Mouse (Mus musculus) kidney, embryonic 15.5 days (tissue): ENCODE measurements around the gene Uaca. TPM values are rescaled to one million over a fixed set of nuclear protein-coding genes. Genes with fewer than 3 reads are reported as not detected.

ENCODE experiments used
- ATAC-seq: fragments of 200-750 bp; cut with Nextera tagmentation; replicated peaks from 2 replicates; pipeline ENCODE4 v1.8.0; 2017; ENCODE audit warnings: moderate TSS enrichment; ENCODE audit not compliant: low FRiP score
- H3K27ac ChIP-seq: fragments of 300-500 bp; sonication (generic); 2 replicates; pipeline ENCODE4 v1.5.1; 2015; ENCODE audit warnings: mild to moderate bottlenecking, inconsistent platforms
- H3K27me3 ChIP-seq: fragments of 300-500 bp; sonication (generic); 2 replicates; pipeline ENCODE4 v1.6.1; 2015; ENCODE audit warnings: inconsistent platforms
- H3K36me3 ChIP-seq: fragments of 300-500 bp; sonication (generic); 2 replicates; pipeline ENCODE4 v1.6.1; 2015; ENCODE audit warnings: inconsistent platforms
- H3K4me1 ChIP-seq: fragments of 300-500 bp; sonication (generic); 2 replicates; pipeline ENCODE4 v1.6.1; 2015; ENCODE audit warnings: inconsistent platforms
- H3K4me2 ChIP-seq: fragments of 300-500 bp; sonication (generic); 2 replicates; pipeline ENCODE4 v1.6.1; 2015; ENCODE audit warnings: moderate library complexity, mild to moderate bottlenecking, inconsistent platforms
- H3K4me3 ChIP-seq: fragments of 300-500 bp; sonication (generic); replicated peaks from 2 replicates; pipeline ENCODE4 v1.5.1; 2015; ENCODE audit warnings: mild to moderate bottlenecking, inconsistent platforms
- H3K9ac ChIP-seq: fragments of 300-500 bp; sonication (generic); 2 replicates; pipeline ENCODE4 v1.6.1; 2015; ENCODE audit warnings: mild to moderate bottlenecking, inconsistent platforms
- H3K9me3 ChIP-seq: fragments of 300-500 bp; sonication (generic); replicated peaks from 2 replicates; pipeline ENCODE4 v1.6.1; 2016; ENCODE audit warnings: inconsistent platforms
- WGBS: fragments of 180-500 bp; shearing (Covaris S2); methylation state at CpG from one replicate; pipeline ENCODE4 v1.1.7; 2015; ENCODE audit warnings: mixed read lengths; 5-methylcytosine and 5-hydroxymethylcytosine counted together
- polyA plus RNA-seq: library from polyadenylated mRNA; unstranded; fragments of >200 nt; fragmentation: Nextera tagmentation; extraction: Ambion mirVana; gene quantifications from 2 replicates; pipeline ENCODE4 v1.2.1, GENCODE M21; 2015

Gene Uaca
- polyA plus RNA-seq, 1 experiment from 2014 or later: 36.2 TPM

DNA sequence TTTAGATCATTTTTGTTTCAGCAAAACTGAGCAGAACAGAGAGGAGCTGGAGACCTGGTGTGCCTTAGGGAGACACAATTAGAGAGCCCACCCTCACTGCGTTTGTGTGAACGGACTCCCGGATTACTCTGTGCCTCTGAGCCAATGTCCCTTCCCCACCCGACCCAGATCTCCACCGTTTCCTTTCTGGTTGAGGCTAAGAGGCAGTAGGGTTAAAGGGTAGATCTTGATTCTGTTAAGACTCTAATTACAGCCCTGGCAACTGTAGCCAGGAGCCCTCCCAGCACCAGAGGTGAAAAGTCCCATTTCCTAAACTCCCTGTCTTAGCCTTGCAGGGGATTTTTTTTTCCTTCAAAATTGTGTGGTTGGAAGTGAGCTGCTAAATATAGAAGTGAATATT is 47.1 kb downstream of the Uaca start:
- no peak overlapping the region for H3K4me3 ChIP-seq
- 0 out of 2 replicates have a peak, but pooled peaks cover 3% of the 10 kb centered on the region for H3K36me3 ChIP-seq
- H3K9ac ChIP-seq: no peak overlapping the region
- H3K9me3 ChIP-seq: no peaks in the 10 kb centered on the region
- peaks cover 47% of the 10 kb centered on the region for H3K4me1 ChIP-seq
- peak overlapping the region; percentile 63 for H3K27ac ChIP-seq
- no peaks in the 10 kb centered on the region for H3K27me3 ChIP-seq
- ATAC-seq: no peak
- H3K4me2 ChIP-seq: peak overlapping the region; percentile 1; the same call in 1 of the 2 replicates
- 21% methylated on average over 5 of the region's 5 CpGs for WGBS

DNA sequence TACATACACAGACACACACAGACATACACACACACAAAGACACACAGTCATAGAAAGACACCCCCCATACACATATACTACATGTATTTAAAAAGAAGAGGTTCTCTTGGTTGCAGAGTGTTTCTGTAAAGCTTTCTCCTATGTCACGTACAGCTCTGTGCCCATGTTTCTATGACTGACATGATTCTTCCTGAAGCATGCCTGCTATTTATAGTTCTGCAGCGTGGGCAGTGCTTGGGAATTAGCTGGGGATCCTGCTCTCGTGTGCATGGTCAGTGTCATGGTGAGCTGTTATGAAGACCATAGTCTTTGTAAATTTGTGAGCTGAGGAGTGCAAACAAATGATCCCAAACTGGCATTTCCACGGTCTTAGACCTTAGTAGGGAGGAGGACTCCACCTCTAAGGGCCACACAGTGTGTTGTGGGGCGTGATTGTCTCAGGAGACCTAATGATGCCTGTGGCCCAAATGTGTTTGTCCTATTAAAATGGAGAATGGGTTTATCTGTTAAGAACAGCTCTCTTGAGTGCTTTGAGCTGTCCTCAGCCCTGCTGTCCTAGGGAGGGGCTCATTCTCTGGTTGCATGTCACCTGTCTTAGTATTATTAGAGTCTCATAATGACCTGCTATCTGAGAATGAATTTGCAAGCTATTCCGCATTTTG is 49.2 kb downstream of the Uaca start:
- H3K27me3 ChIP-seq: no peaks in the 10 kb centered on the region
- H3K9ac ChIP-seq: no peak overlapping the region
- H3K4me3 ChIP-seq: no peak overlapping the region
- H3K36me3 ChIP-seq: 0 out of 2 replicates have a peak, but pooled peaks cover 11% of the 10 kb centered on the region
- peaks cover 29% of the 10 kb centered on the region for H3K4me1 ChIP-seq
- no peak overlapping the region for H3K4me2 ChIP-seq
- no peak overlapping the region for H3K27ac ChIP-seq
- no peaks in the 10 kb centered on the region for H3K9me3 ChIP-seq
- ATAC-seq: no peak
- WGBS: 77% methylated on average over 6 of the region's 6 CpGs

DNA sequence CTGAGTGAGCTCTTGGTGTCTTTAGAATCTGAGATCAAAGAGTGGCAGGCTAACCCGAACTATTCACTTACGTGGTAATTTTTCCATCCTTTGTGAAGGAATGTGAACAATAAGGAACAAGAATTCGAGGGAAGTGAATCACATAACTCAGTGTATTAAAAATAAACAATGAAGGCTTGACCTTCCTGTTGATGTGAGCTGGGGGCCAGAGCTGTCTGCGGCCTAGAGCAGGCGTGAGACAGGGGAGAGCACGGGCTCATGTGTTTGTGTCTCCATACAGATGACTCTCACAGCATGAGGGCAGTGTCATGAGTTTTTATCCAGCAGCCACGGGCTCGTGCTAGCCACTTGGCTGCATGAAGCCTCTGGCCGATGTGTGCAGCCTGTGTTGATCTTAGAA is 54.4 kb downstream of the Uaca start:
- ATAC-seq: no peak
- Histone ChIP-seq H3K4me2 (no peak overlapping the region), H3K4me3 (no peak overlapping the region), H3K4me1 (peaks cover 8% of the 10 kb centered on the region; the same call in 1 of the 2 replicates), H3K27me3 (no peaks in the 10 kb centered on the region), H3K9me3 (no peaks in the 10 kb centered on the region), H3K9ac (no peak overlapping the region), H3K27ac (peak overlapping the region; percentile 79), H3K36me3 (peaks cover 31% of the 10 kb centered on the region; the same call in 1 of the 2 replicates)
- 57% methylated on average over 9 of the region's 9 CpGs for WGBS

DNA sequence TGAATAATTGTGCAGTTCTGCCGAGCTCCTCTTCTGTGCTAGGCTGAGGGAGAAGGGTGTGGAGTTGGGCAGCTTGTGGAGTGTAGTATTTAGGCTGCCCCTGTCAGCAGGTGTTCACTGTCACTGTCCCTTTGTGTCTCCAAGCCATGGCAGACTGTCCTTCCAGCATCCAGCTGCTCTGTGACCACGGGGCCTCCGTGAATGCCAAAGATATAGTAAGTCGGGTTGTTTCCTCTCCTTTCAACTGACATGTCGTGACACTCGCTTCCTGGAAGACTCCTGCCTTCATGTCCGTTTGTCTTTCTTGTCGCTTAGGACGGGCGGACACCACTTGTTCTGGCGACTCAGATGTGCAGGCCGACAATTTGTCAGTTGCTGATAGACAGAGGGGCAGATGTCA is 55.6 kb downstream of the Uaca start:
- Histone ChIP-seq H3K4me2 (no peak overlapping the region), H3K9ac (no peak overlapping the region), H3K4me3 (no peak overlapping the region), H3K27ac (peak overlapping the region; percentile 79; the same call in 1 of the 2 replicates), H3K36me3 (peaks cover 40% of the 10 kb centered on the region; the same call in 1 of the 2 replicates), H3K27me3 (no peaks in the 10 kb centered on the region), H3K4me1 (peaks cover 8% of the 10 kb centered on the region; the same call in 1 of the 2 replicates), H3K9me3 (no peaks in the 10 kb centered on the region)
- WGBS: 73% methylated on average over 12 of the region's 12 CpGs
- ATAC-seq: no peak

DNA sequence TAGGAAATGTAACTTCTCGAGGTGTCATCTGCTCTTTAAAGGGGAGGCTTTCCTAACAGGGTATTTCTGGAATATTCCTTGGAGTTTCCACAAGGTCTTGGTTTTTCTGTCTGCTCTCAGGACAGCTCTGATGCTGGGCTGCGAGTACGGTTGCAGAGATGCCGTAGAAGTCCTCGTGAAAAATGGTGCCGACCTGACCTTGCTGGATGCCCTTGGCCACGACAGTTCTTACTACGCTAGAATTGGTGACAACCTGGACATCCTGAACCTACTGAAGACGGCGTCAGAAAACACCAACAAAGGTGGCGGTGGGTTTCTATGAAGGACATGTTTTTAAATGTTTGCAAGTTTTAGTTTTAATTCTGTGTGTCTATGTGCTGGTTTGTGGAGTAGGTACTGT is 59.9 kb downstream of the Uaca start:
- H3K27me3 ChIP-seq: no peaks in the 10 kb centered on the region
- H3K4me2 ChIP-seq: no peak overlapping the region
- no peak overlapping the region for H3K4me3 ChIP-seq
- H3K27ac ChIP-seq: no peak overlapping the region
- peaks cover 42% of the 10 kb centered on the region for H3K36me3 ChIP-seq
- H3K9ac ChIP-seq: no peak overlapping the region
- WGBS: 88% methylated on average over 11 of the region's 11 CpGs
- no peaks in the 10 kb centered on the region for H3K9me3 ChIP-seq
- H3K4me1 ChIP-seq: peaks cover 10% of the 10 kb centered on the region
- ATAC-seq: no peak

DNA sequence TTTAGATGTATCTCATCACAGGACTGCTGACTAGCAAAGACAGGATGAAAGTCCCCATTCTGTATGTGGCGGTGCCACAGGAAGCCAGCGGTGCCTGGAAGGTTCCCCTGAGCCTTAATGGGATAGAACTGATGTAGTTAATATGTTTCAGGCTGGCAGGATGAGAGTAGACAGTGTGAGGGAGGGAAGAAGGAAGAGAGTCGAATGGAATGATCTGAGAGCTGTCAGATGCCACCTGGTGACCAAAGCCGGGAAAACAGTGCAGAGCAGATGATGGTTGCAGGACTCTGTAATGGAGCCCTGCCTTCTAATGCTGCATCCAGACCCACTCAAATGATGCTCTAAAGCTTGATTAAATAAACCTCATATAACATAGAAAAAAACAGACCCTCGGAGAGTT is 63.5 kb downstream of the Uaca start:
- no peak overlapping the region for H3K27ac ChIP-seq

DNA sequence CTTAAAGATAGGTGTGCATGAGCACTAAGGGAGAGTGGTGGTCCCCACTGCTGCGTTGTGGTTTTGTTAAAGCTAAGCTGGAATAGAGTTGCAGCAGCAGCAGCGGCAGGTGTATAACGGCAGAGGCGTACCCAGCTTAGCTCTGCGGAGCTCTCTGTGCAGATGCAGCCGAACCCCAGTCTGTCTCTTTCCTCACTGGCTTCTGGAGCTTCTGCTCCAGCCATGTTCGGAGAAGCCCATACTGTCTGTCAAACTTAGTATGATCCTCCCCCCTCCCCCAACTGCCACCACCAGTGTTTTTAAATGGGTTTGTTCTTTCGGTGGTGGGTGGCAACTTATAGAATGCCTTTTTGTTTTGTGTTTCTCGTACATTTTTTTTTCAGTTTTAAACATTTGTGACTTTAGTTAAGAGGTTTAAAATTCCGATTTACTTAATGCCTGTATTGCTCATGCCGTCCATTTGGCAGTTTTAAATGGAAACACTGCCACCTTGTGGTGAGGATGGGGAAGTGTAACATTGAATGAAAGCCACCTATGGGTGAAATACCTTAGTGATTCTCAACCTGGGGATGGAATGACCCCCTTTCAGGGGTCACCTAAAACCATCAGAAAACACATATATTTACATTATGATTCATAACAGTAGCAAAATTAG is 64.1 kb downstream of the Uaca start:
- Histone ChIP-seq H3K36me3 (peaks cover 54% of the 10 kb centered on the region), H3K9me3 (no peaks in the 10 kb centered on the region), H3K4me1 (peaks cover 10% of the 10 kb centered on the region), H3K4me3 (no peak overlapping the region), H3K4me2 (peak overlapping the region; percentile 49), H3K27ac (0 out of 2 replicates have a peak overlapping the region, but pooled peaks have one; percentile 27), H3K9ac (no peak overlapping the region), H3K27me3 (no peaks in the 10 kb centered on the region)
- WGBS: 40% methylated on average over 11 of the region's 11 CpGs
- no peak for ATAC-seq

More for the DNA sequence above, 63.5 kb downstream of the Uaca start:
- ATAC-seq: 0 out of 2 replicates have a peak, but pooled peaks have one; percentile 58
- WGBS: 28% methylated on average over 5 of the region's 5 CpGs
- peaks cover 53% of the 10 kb centered on the region for H3K36me3 ChIP-seq
- no peaks in the 10 kb centered on the region for H3K9me3 ChIP-seq
- H3K4me3 ChIP-seq: no peak overlapping the region
- no peak overlapping the region for H3K9ac ChIP-seq
- H3K27me3 ChIP-seq: no peaks in the 10 kb centered on the region
- no peak overlapping the region for H3K4me2 ChIP-seq
- H3K4me1 ChIP-seq: peaks cover 10% of the 10 kb centered on the region

DNA sequence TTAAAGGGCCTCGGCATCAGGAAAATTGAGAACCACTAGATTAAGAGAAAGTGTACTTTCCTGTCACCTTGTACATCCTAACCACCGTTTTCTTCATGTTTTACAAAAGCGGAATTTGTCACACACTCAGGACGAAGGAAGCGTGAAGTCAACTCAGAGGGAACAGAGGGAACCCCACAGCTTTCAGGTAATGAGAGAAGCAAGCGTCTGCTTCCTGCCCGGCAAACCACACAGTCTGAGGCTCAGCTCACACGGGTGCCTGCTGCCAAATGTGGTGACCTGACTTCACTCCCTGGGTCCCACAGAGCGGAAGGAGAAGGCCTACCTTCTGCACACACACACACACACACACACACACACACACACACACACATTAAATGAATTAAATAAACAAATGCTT is 64.7 kb downstream of the Uaca start:
- H3K36me3 ChIP-seq: peaks cover 58% of the 10 kb centered on the region
- WGBS: 75% methylated on average over 9 of the region's 9 CpGs
- ATAC-seq: no peak
- no peaks in the 10 kb centered on the region for H3K27me3 ChIP-seq
- no peak overlapping the region for H3K9ac ChIP-seq
- H3K4me1 ChIP-seq: peaks cover 10% of the 10 kb centered on the region
- no peak overlapping the region for H3K27ac ChIP-seq
- H3K4me2 ChIP-seq: no peak overlapping the region
- no peak overlapping the region for H3K4me3 ChIP-seq
- no peaks in the 10 kb centered on the region for H3K9me3 ChIP-seq

DNA sequence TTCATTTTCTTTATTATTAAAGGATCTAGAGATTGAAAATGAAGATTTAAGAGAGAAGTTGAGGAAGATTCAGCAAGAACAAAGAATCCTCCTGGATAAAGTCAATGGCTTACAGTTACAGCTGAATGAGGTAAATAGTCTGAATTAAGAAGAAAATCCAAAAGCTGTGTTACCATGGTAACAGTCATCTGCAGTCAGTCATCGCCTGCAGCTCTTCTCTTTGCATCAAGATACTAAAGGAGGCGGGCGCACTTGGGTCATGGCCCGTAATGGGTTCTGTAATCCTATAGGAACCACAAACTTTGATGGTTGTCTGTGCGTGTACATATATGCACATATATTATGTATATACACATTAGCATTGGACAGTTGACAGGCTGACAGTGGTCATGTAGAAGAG is 66.7 kb downstream of the Uaca start:
- Histone ChIP-seq H3K27ac (no peak overlapping the region), H3K9ac (no peak overlapping the region), H3K27me3 (no peaks in the 10 kb centered on the region), H3K36me3 (peaks cover 53% of the 10 kb centered on the region), H3K9me3 (no peaks in the 10 kb centered on the region), H3K4me3 (no peak overlapping the region), H3K4me1 (peaks cover 10% of the 10 kb centered on the region), H3K4me2 (no peak overlapping the region)
- ATAC-seq: no peak
- 94% methylated on average over 5 of the region's 5 CpGs for WGBS

DNA sequence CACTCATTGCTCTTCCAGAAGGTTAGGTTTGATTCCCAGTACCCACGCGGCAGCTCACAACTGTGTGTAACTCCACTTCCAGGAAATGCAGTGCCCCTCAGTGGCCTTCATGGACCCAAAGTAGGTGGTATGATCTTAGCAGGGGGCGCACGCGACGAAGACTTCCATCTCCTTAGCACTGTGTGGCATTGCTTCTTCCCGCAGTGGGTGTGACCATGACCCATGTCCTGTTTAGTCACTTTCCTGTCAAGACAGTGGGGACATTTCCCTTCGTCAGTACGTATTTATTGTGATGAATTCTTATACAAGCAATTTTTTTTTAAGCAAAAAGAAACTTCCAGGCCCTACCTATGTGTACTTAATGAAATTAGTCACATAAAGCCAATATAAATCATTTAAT is 70.3 kb downstream of the Uaca start:
- ATAC-seq: no peak
- Histone ChIP-seq H3K4me3 (no peak overlapping the region), H3K36me3 (peaks cover 57% of the 10 kb centered on the region), H3K4me1 (no peaks in the 10 kb centered on the region), H3K27ac (no peak overlapping the region), H3K4me2 (no peak overlapping the region), H3K27me3 (no peaks in the 10 kb centered on the region), H3K9me3 (no peaks in the 10 kb centered on the region), H3K9ac (no peak overlapping the region)
- WGBS: 86% methylated on average over 9 of the region's 9 CpGs

DNA sequence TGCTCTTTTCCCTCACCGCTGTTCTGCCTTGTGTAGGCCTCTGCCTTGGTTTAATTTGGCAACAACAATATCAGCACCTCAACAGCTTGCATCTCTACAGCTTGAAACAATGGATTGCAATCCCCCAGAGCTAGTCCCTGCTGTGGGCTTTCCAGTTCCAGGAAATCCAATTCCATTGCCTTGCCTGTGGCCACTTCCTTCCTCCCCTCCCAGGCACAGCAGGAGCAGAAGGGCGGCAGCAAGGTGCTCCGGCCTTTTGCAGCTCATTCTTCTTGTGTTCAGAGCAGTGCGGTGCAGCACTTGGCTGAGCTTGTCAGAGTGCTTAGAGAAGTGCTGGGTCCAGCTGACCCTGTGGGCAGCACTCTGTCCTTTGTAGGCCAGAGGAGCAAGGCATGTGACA is 71.5 kb downstream of the Uaca start:
- peak overlapping the region; percentile 73 for H3K27ac ChIP-seq
- no peaks in the 10 kb centered on the region for H3K9me3 ChIP-seq
- H3K36me3 ChIP-seq: peaks cover 57% of the 10 kb centered on the region
- no peaks in the 10 kb centered on the region for H3K4me1 ChIP-seq
- ATAC-seq: no peak
- 51% methylated on average over 4 of the region's 4 CpGs for WGBS
- H3K4me3 ChIP-seq: no peak overlapping the region
- no peaks in the 10 kb centered on the region for H3K27me3 ChIP-seq
- no peak overlapping the region for H3K9ac ChIP-seq
- no peak overlapping the region for H3K4me2 ChIP-seq

DNA sequence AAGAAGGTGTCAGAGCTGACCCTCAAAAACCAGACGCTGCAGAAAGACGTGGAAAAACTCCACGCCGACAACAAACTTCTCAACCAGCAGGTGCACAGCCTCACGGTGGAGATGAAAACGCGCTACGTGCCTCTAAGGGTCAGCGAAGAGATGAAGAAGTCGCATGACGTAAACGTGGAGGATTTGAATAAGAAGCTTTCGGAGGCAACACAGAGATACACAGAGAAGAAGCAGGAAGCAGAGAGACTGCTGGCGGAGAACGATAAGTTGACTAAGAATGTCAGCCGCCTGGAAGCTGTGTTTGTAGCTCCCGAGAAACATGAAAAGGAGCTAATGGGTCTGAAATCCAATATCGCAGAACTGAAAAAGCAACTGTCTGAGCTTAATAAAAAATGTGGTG is 76.1 kb downstream of the Uaca start:
- no peak for ATAC-seq
- Histone ChIP-seq H3K27me3 (no peaks in the 10 kb centered on the region), H3K9me3 (no peaks in the 10 kb centered on the region), H3K4me2 (no peak overlapping the region), H3K27ac (no peak overlapping the region), H3K4me1 (0 out of 2 replicates have a peak, but pooled peaks cover 3% of the 10 kb centered on the region), H3K9ac (no peak overlapping the region), H3K36me3 (peaks cover 67% of the 10 kb centered on the region), H3K4me3 (no peak overlapping the region)
- 82% methylated on average over 18 of the region's 18 CpGs for WGBS
